Mouse (Mus musculus) forebrain, embryonic 15.5 days (tissue): ENCODE data around the gene Plcg2. TPM values are rescaled to one million over a fixed set of nuclear protein-coding genes. Genes with fewer than 3 reads are reported as not detected.

ENCODE experiments used
- ATAC-seq: fragments of 200-750 bp; cut with Nextera tagmentation; replicated peaks from 2 replicates; pipeline ENCODE4 v1.8.0; 2017; ENCODE audit warnings: mild to moderate bottlenecking, moderate TSS enrichment, moderate library complexity
- H3K27ac ChIP-seq: fragments of 300-500 bp; sonication (generic); replicated peaks from 2 replicates; pipeline ENCODE4 v1.5.1; 2015; ENCODE audit warnings: mild to moderate bottlenecking, inconsistent platforms
- H3K27me3 ChIP-seq: fragments of 300-500 bp; sonication (generic); 2 replicates; pipeline ENCODE4 v1.6.1; 2015; ENCODE audit warnings: inconsistent platforms
- H3K36me3 ChIP-seq: fragments of 300-500 bp; sonication (generic); 2 replicates; pipeline ENCODE4 v1.6.1; 2015; ENCODE audit warnings: mild to moderate bottlenecking, inconsistent platforms
- H3K4me1 ChIP-seq: fragments of 300-500 bp; sonication (generic); 2 replicates; pipeline ENCODE4 v1.6.1; 2015; ENCODE audit warnings: inconsistent platforms
- H3K4me2 ChIP-seq: fragments of 300-500 bp; sonication (generic); replicated peaks from 2 replicates; pipeline ENCODE4 v1.6.1; 2015; ENCODE audit warnings: mild to moderate bottlenecking, inconsistent platforms
- H3K4me3 ChIP-seq: fragments of 300-500 bp; sonication (generic); 2 replicates; pipeline ENCODE4 v1.5.1; 2015; ENCODE audit warnings: mild to moderate bottlenecking, inconsistent platforms
- H3K9ac ChIP-seq: fragments of 300-500 bp; sonication (generic); replicated peaks from 2 replicates; pipeline ENCODE4 v1.6.1; 2015; ENCODE audit warnings: mild to moderate bottlenecking, inconsistent platforms
- H3K9me3 ChIP-seq: fragments of 300-500 bp; sonication (generic); 2 replicates; pipeline ENCODE4 v1.6.1; 2016; ENCODE audit warnings: inconsistent platforms
- WGBS: fragments of 180-500 bp; shearing (Covaris S2); methylation state at CpG from one replicate; pipeline ENCODE4 v1.1.7; 2015; ENCODE audit warnings: mixed read lengths; 5-methylcytosine and 5-hydroxymethylcytosine counted together
- polyA plus RNA-seq: library from polyadenylated mRNA; unstranded; fragments of >200 nt; fragmentation: Nextera tagmentation; extraction: Ambion mirVana; gene quantifications from 2 replicates; pipeline ENCODE4 v1.2.1, GENCODE M21; 2015

Gene Plcg2
- polyA plus RNA-seq, 1 experiment from 2014 or later: 0.89 TPM

- Histone ChIP-seq H3K4me1 (peaks cover 9% of the 10 kb centered on the region), H3K27me3 (no peaks in the 10 kb centered on the region), H3K4me2 (no peak overlapping the region), H3K36me3 (no peaks in the 10 kb centered on the region), H3K27ac (no peak overlapping the region), H3K9ac (no peak overlapping the region), H3K9me3 (no peaks in the 10 kb centered on the region), H3K4me3 (no peak overlapping the region)
- peak; percentile 51 for ATAC-seq
- WGBS: 28% methylated on average over 11 of the region's 11 CpGs
Observed at GRCm38 (mm10) chr8:117660358-117661031, 162.4 kb downstream of the Plcg2 start.

- Histone ChIP-seq H3K4me1 (no peaks in the 10 kb centered on the region), H3K36me3 (no peaks in the 10 kb centered on the region), H3K27ac (no peak overlapping the region), H3K9me3 (no peaks in the 10 kb centered on the region), H3K27me3 (no peaks in the 10 kb centered on the region), H3K4me2 (no peak overlapping the region), H3K4me3 (no peak overlapping the region), H3K9ac (no peak overlapping the region)
- 85% methylated on average over 13 of the region's 13 CpGs for WGBS
- no peak for ATAC-seq
Observed at GRCm38 (mm10) chr8:117667349-117668124, 169.4 kb downstream of the Plcg2 start.

- Histone ChIP-seq H3K9me3 (no peaks in the 10 kb centered on the region), H3K4me2 (no peak overlapping the region)
- 25% methylated on average over 11 of the region's 11 CpGs for WGBS
Observed at GRCm38 (mm10) chr8:117670461-117670860, 172.4 kb downstream of the Plcg2 start.

GRCm38 (mm10) chr8:117672558-117672957 lies 174.5 kb downstream of the Plcg2 start:
- H3K27me3 ChIP-seq: no peaks in the 10 kb centered on the region
- no peak overlapping the region for H3K4me3 ChIP-seq
- H3K9ac ChIP-seq: no peak overlapping the region
- H3K27ac ChIP-seq: no peak overlapping the region
- 84% methylated on average over 3 of the region's 3 CpGs for WGBS
- peaks cover 7% of the 10 kb centered on the region for H3K4me1 ChIP-seq
- no peaks in the 10 kb centered on the region for H3K9me3 ChIP-seq
- ATAC-seq: no peak
- H3K4me2 ChIP-seq: no peak overlapping the region
- no peaks in the 10 kb centered on the region for H3K36me3 ChIP-seq

More at GRCm38 (mm10) chr8:117670461-117670860, 172.4 kb downstream of the Plcg2 start:
- Histone ChIP-seq H3K9ac (no peak overlapping the region), H3K27ac (no peak overlapping the region), H3K36me3 (no peaks in the 10 kb centered on the region), H3K4me1 (peaks cover 7% of the 10 kb centered on the region), H3K27me3 (no peaks in the 10 kb centered on the region), H3K4me3 (no peak overlapping the region)
- ATAC-seq: no peak

GRCm38 (mm10) chr8:117673430-117673830 lies 175.3 kb downstream of the Plcg2 start, which contains the start of gene Sdr42e1:
TSS of gene Sdr42e1 (minus strand) at chr8:117673689.
- Histone ChIP-seq H3K4me2 (peak within 1 kb of the TSS; percentile 61), H3K9ac (peak within 1 kb of the TSS; percentile 46), H3K27me3 (no peaks in the 10 kb centered on the region), H3K36me3 (no peaks in the 10 kb centered on the region), H3K4me1 (peaks cover 7% of the 10 kb centered on the region), H3K9me3 (no peaks in the 10 kb centered on the region), H3K27ac (no peak within 1 kb of the TSS), H3K4me3 (peak within 1 kb of the TSS; percentile 46)
- no peak for ATAC-seq
- WGBS: 20% methylated on average over 17 of the region's 17 CpGs

GRCm38 (mm10) chr8:117675171-117675570 lies 177.1 kb downstream of the Plcg2 start:
- Histone ChIP-seq H3K27me3 (no peaks in the 10 kb centered on the region), H3K36me3 (no peaks in the 10 kb centered on the region), H3K4me2 (no peak overlapping the region), H3K9me3 (no peaks in the 10 kb centered on the region), H3K9ac (no peak overlapping the region), H3K4me1 (peaks cover 7% of the 10 kb centered on the region), H3K4me3 (no peak overlapping the region), H3K27ac (no peak overlapping the region)
- ATAC-seq: no peak
- WGBS: 83% methylated on average over 5 of the region's 5 CpGs

- H3K4me2 ChIP-seq: no peak overlapping the region
- H3K27me3 ChIP-seq: no peaks in the 10 kb centered on the region
- H3K4me3 ChIP-seq: no peak overlapping the region
- 76% methylated on average over 9 of the region's 9 CpGs for WGBS
- peaks cover 7% of the 10 kb centered on the region for H3K4me1 ChIP-seq
- no peak overlapping the region for H3K9ac ChIP-seq
- no peaks in the 10 kb centered on the region for H3K36me3 ChIP-seq
- no peaks in the 10 kb centered on the region for H3K9me3 ChIP-seq
- ATAC-seq: no peak
- H3K27ac ChIP-seq: no peak overlapping the region
Observed at GRCm38 (mm10) chr8:117676460-117676859, 178.4 kb downstream of the Plcg2 start.

- no peak for ATAC-seq
Observed at GRCm38 (mm10) chr8:117677011-117677410, 178.9 kb downstream of the Plcg2 start.

GRCm38 (mm10) chr8:117678650-117679049 lies 180.6 kb downstream of the Plcg2 start:
- Histone ChIP-seq H3K4me2 (no peak overlapping the region), H3K9ac (no peak overlapping the region), H3K9me3 (no peaks in the 10 kb centered on the region)

More at GRCm38 (mm10) chr8:117677011-117677410, 178.9 kb downstream of the Plcg2 start:
- H3K27me3 ChIP-seq: no peaks in the 10 kb centered on the region
- H3K4me2 ChIP-seq: no peak overlapping the region
- 86% methylated on average over 8 of the region's 8 CpGs for WGBS
- peaks cover 7% of the 10 kb centered on the region for H3K4me1 ChIP-seq
- no peaks in the 10 kb centered on the region for H3K36me3 ChIP-seq
- no peak overlapping the region for H3K27ac ChIP-seq
- H3K4me3 ChIP-seq: no peak overlapping the region
- no peaks in the 10 kb centered on the region for H3K9me3 ChIP-seq
- no peak overlapping the region for H3K9ac ChIP-seq

GRCm38 (mm10) chr8:117683925-117684472 lies 185.9 kb downstream of the Plcg2 start:
- Histone ChIP-seq H3K9me3 (no peaks in the 10 kb centered on the region), H3K27me3 (no peaks in the 10 kb centered on the region), H3K4me3 (no peak overlapping the region), H3K4me1 (no peaks in the 10 kb centered on the region), H3K27ac (no peak overlapping the region), H3K4me2 (no peak overlapping the region), H3K36me3 (no peaks in the 10 kb centered on the region), H3K9ac (no peak overlapping the region)
- ATAC-seq: no peak
- 85% methylated on average over 10 of the region's 10 CpGs for WGBS

More at GRCm38 (mm10) chr8:117678650-117679049, 180.6 kb downstream of the Plcg2 start:
- Histone ChIP-seq H3K4me3 (no peak overlapping the region), H3K4me1 (peaks cover 1% of the 10 kb centered on the region; the same call in 1 of the 2 replicates), H3K27ac (no peak overlapping the region), H3K27me3 (no peaks in the 10 kb centered on the region), H3K36me3 (no peaks in the 10 kb centered on the region)
- no peak for ATAC-seq
- WGBS: 76% methylated on average over 4 of the region's 4 CpGs

GRCm38 (mm10) chr8:117684504-117684903 lies 186.4 kb downstream of the Plcg2 start:
- no peak overlapping the region for H3K4me2 ChIP-seq
- H3K27me3 ChIP-seq: no peaks in the 10 kb centered on the region
- no peaks in the 10 kb centered on the region for H3K36me3 ChIP-seq
- H3K9ac ChIP-seq: no peak overlapping the region
- H3K4me3 ChIP-seq: no peak overlapping the region
- WGBS: 78% methylated on average over 11 of the region's 11 CpGs
- no peak for ATAC-seq
- no peak overlapping the region for H3K27ac ChIP-seq
- no peaks in the 10 kb centered on the region for H3K4me1 ChIP-seq
- H3K9me3 ChIP-seq: no peaks in the 10 kb centered on the region
